Mouse (Mus musculus) liver, adult 2 months (tissue): ENCODE results near the gene Nxph3.

Experiments used
- CTCF ChIP-seq: fragments of 200-500 bp; IDR thresholded peaks from 2 replicates; pipeline ENCODE4 v1.5.1; 2011; ENCODE audit warnings: low read depth, low read length, control low read depth
- POLR2A ChIP-seq: fragments of 200-500 bp; IDR thresholded peaks from 2 replicates; pipeline ENCODE4 v1.6.1; 2011; ENCODE audit warnings: low read length, control low read depth; ENCODE audit not compliant: insufficient read depth; ENCODE audit errors: extremely low read depth

DNA sequence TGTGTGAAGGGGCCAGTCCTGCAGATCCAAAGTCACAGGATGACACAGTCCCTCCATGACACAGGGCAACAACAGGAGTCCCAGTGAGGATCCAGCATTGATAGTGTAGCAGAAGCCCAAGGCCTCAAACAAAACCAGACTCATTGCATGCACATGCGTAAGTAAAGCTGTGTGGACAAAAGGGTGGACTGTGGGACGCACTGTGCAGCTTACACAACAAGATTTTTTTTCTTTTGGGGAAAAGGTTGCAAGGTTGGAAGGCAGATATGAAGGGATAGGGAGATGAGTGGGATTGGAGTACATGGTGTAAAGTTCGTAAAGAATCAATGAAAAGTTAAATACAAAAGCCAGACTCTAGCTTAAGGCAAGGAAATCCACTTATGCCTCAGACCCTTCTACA, 52.2 kb downstream of the Nxph3 start:
- TF ChIP-seq CTCF (no peak), POLR2A (no peak)
